Mouse (Mus musculus) MEL (cell line): Measurements from ENCODE around the gene Dlg1. TPM values are rescaled to one million over a fixed set of nuclear protein-coding genes. Genes with fewer than 3 reads are reported as not detected.

Experiments used
- DNase-seq: peaks from one replicate; pipeline ENCODE4 v3.0.0; 2011; ENCODE audit warnings: low read depth, low spot score
- H3K27ac ChIP-seq: 2 replicates; pipeline ENCODE4 v1.5.1; 2012; ENCODE audit warnings: low read depth, mild to moderate bottlenecking, control low read depth, low read length, moderate library complexity; ENCODE audit not compliant: control insufficient read depth
- H3K27me3 ChIP-seq, 2 experiments: fragments of 150-350 bp in 1 of 2; sonication (generic) in 1 of 2; 2 replicates each; pipeline ENCODE4 v1.6.1; 2012; ENCODE audit warnings: low read length in 2 of 2, mild to moderate bottlenecking in 2 of 2, improper control_type of control experiment in 1 of 2, moderate library complexity in 1 of 2; ENCODE audit not compliant: insufficient read depth in 2 of 2, control insufficient read depth in 1 of 2
- H3K36me3 ChIP-seq, 2 experiments: 2 replicates each; pipeline ENCODE4 v1.6.1; 2012 to 2014; ENCODE audit warnings: low read length in 2 of 2, improper control_type of control experiment in 1 of 2, inconsistent platforms in 1 of 2, mild to moderate bottlenecking in 1 of 2; ENCODE audit not compliant: insufficient read depth in 2 of 2, control insufficient read depth in 1 of 2
- H3K4me1 ChIP-seq, 2 experiments: fragments of 150-350 bp in 1 of 2; sonication (generic) in 1 of 2; 2 replicates each; pipeline ENCODE4 v1.6.1; 2012; ENCODE audit warnings: low read length in 2 of 2, improper control_type of control experiment in 1 of 2, mild to moderate bottlenecking in 1 of 2; ENCODE audit not compliant: insufficient read depth in 2 of 2, control insufficient read depth in 1 of 2
- H3K4me3 ChIP-seq, 2 experiments: fragments of 150-350 bp in 1 of 2; sonication (generic) in 1 of 2; 2 replicates each; pipeline ENCODE4 v1.5.1; 2012; ENCODE audit warnings: low read depth in 2 of 2, low read length in 2 of 2, mild to moderate bottlenecking in 2 of 2, moderate library complexity in 2 of 2, control low read depth in 1 of 2, improper control_type of control experiment in 1 of 2; ENCODE audit not compliant: control insufficient read depth in 1 of 2, insufficient read depth in 1 of 2
- H3K79me2 ChIP-seq: 2 replicates; pipeline ENCODE4 v1.6.1; 2012; ENCODE audit warnings: mild to moderate bottlenecking, low read length, moderate library complexity; ENCODE audit not compliant: control insufficient read depth, poor library complexity, insufficient read depth
- H3K9ac ChIP-seq: 2 replicates; pipeline ENCODE4 v1.6.1; 2012; ENCODE audit warnings: low read depth, mild to moderate bottlenecking, control low read depth, low read length, moderate library complexity; ENCODE audit not compliant: control insufficient read depth, poor library complexity, severe bottlenecking
- H3K9me3 ChIP-seq: fragments of 150-350 bp; sonication (generic); replicated peaks from 2 replicates; pipeline ENCODE4 v1.6.1; 2012; ENCODE audit warnings: mild to moderate bottlenecking, low read length, improper control_type of control experiment, moderate library complexity; ENCODE audit not compliant: insufficient read depth
- CHD1 ChIP-seq: IDR thresholded peaks from 2 replicates; pipeline ENCODE4 v1.6.1; 2012; ENCODE audit warnings: low read depth, mild to moderate bottlenecking, inconsistent platforms, low read length, improper control_type of control experiment
- CTCF ChIP-seq, 3 experiments: IDR thresholded peaks in 2 of 3; conservative IDR thresholded peaks in 1 of 3; 2 replicates each; pipeline ENCODE4 v1.5.1; 2011 to 2012; ENCODE audit warnings: low read length in 3 of 3, low read depth in 2 of 3, mild to moderate bottlenecking in 2 of 3, improper control_type of control experiment in 1 of 3, inconsistent platforms in 1 of 3, mixed read lengths in 1 of 3, moderate library complexity in 1 of 3; ENCODE audit not compliant: control insufficient read depth in 1 of 3, insufficient read depth in 1 of 3, poor library complexity in 1 of 3, severe bottlenecking in 1 of 3
- EP300 ChIP-seq, 2 experiments: IDR thresholded peaks; 2 replicates each; pipeline ENCODE4 v1.6.1; 2011; ENCODE audit warnings: improper control_type of control experiment in 2 of 2, low read length in 2 of 2, low read depth in 1 of 2, mild to moderate bottlenecking in 1 of 2
- GABPA ChIP-seq: IDR thresholded peaks from 2 replicates; pipeline ENCODE4 v1.6.1; 2012; ENCODE audit warnings: low read depth, mild to moderate bottlenecking, inconsistent platforms, low read length, improper control_type of control experiment, moderate library complexity
- GATA1 ChIP-seq: IDR thresholded peaks from 2 replicates; pipeline ENCODE4 v1.6.1; 2011; ENCODE audit warnings: low read depth, low read length, improper control_type of control experiment
- HCFC1 ChIP-seq: IDR thresholded peaks from 2 replicates; pipeline ENCODE4 v1.6.1; 2012; ENCODE audit warnings: low read depth, mild to moderate bottlenecking, inconsistent platforms, low read length, improper control_type of control experiment, moderate library complexity
- JUND ChIP-seq: IDR thresholded peaks from 2 replicates; pipeline ENCODE4 v1.6.1; 2011; ENCODE audit warnings: low read depth, mild to moderate bottlenecking, improper control_type of control experiment, low read length
- MAX ChIP-seq: IDR thresholded peaks from 2 replicates; pipeline ENCODE4 v1.6.1; 2011; ENCODE audit warnings: low read length, improper control_type of control experiment
- MEF2A ChIP-seq: IDR thresholded peaks from 2 replicates; pipeline ENCODE4 v1.6.1; 2014; ENCODE audit warnings: low read depth, mild to moderate bottlenecking, inconsistent platforms, low read length, improper control_type of control experiment; ENCODE audit not compliant: poor library complexity, insufficient replicate concordance, severe bottlenecking; ENCODE audit errors: extremely low read depth
- MYB ChIP-seq: IDR thresholded peaks from 2 replicates; pipeline ENCODE4 v1.6.1; 2011; ENCODE audit warnings: mild to moderate bottlenecking, low read depth, low read length, improper control_type of control experiment
- NRF1 ChIP-seq: IDR thresholded peaks from 2 replicates; pipeline ENCODE4 v1.6.1; 2014; ENCODE audit warnings: low read depth, mild to moderate bottlenecking, inconsistent platforms, low read length, improper control_type of control experiment, moderate library complexity; ENCODE audit not compliant: poor library complexity, insufficient read depth, severe bottlenecking
- POLR2AphosphoS2 ChIP-seq: IDR thresholded peaks from 2 replicates; pipeline ENCODE4 v1.6.1; 2011; ENCODE audit warnings: low read length, improper control_type of control experiment
- TBP ChIP-seq: IDR thresholded peaks from 2 replicates; pipeline ENCODE4 v1.8.0; 2011; ENCODE audit warnings: low read depth, low read length, improper control_type of control experiment
- ZNF384 ChIP-seq: IDR thresholded peaks from 2 replicates; pipeline ENCODE4 v1.6.1; 2012; ENCODE audit warnings: low read depth, mild to moderate bottlenecking, inconsistent platforms, low read length, improper control_type of control experiment
- polyA plus RNA-seq, 2 experiments: library from polyadenylated mRNA; stranded (reverse) in 1 of 2; unstranded in 1 of 2; fragments of >175 nt in 1 of 2; fragments of >200 nt in 1 of 2; gene quantifications; 2 replicates each; pipeline versions ENCODE4 v1.2.1 to v1.2.4; 2012; ENCODE audit warnings: low replicate concordance in 2 of 2, low read depth in 1 of 2; ENCODE audit not compliant: insufficient read length in 2 of 2, insufficient read depth in 1 of 2, missing spikeins in 1 of 2
- total RNA-seq: library from RNA; depleted of rRNA; stranded (reverse); fragments of 300-350 nt; gene quantifications from 2 replicates; pipeline ENCODE4 v1.2.3, GENCODE M21; 2012

Gene Dlg1
- total and polyA plus RNA-seq, 3 experiments = 25.7 to 74.6 (median 33.9) TPM

DNA sequence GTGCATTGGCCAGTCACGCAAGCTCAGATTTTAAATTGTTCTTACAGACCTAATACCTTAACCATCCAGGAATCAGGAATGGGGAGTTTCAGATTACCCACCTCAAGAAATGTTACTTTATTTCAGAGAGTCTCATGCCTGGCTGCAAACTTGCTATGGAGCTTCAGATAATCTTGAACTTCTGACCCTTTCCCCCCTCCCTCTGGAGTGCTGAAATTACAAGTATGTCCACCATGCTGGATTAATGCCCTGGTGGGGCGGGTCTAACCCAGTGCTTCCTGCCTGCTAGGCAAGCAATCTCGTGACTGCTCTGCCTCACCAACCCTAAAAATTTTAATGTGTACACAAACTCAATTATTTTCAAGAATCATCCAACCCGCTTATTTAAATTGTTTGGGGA is 23.3 kb upstream of the Dlg1 start:
- no peaks in the 10 kb centered on the region; a peak in 2 of 4 replicates for H3K27me3 ChIP-seq
- no peaks in the 10 kb centered on the region for H3K79me2 ChIP-seq
- H3K36me3 ChIP-seq = no peaks in the 10 kb centered on the region
- TF ChIP-seq NRF1 (no peak), CHD1 (no peak)
- H3K9me3 ChIP-seq = no peaks in the 10 kb centered on the region
- no peak for DNase-seq
- no peak overlapping the region for H3K4me3 ChIP-seq
- H3K4me1 ChIP-seq = no peaks in the 10 kb centered on the region
- no peak overlapping the region for H3K27ac ChIP-seq
- no peak overlapping the region for H3K9ac ChIP-seq

DNA sequence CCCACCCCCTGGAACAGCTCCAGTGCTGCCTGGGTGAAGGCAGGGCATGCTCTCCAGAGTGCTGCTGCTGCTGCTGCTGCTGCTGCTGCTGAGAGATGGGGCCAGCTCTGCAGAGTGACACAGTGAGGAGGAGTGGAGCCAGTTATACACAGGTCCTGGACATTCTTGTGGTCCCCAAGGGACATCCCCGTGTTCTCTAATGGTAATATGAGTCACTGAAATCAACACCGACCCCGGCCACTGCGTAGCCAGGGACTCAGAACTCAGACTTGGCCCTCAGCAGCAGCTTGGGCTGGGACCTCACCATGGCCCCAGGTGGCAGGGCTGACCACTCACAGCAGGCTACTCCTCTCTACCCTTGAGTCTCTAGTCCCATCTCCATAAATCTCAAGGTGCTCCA is 21.5 kb upstream of the Dlg1 start:
- H3K27ac ChIP-seq = no peak overlapping the region

DNA sequence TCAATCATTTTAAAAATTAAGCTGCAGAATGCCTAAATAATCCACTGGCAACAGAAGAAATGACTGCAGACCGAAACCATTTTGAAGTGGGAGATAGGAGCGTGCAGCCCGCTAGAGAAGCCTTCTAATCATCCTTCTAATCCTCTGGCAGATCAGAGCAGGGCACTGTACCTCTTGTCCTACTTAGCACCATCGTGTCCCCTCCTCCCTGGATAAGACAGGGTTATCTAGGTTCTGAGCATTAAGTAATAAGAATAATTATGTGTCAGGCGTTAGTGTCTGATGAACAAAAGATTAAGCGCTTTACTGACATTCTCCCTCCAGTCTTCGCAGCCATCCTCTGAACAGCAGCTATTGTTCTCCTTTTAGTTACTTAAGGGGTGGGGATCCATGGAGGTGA is 16.0 kb upstream of the Dlg1 start:
- DNase-seq = no peak
- Histone ChIP-seq H3K9me3 (no peaks in the 10 kb centered on the region), H3K27ac (no peak overlapping the region), H3K36me3 (no peaks in the 10 kb centered on the region), H3K27me3 (peaks cover 0 to 10% of the 10 kb centered on the region in 2 experiments; a peak in 3 of 4 replicates), H3K9ac (no peak overlapping the region), H3K4me1 (no peaks in the 10 kb centered on the region), H3K4me3 (no peak overlapping the region), H3K79me2 (no peaks in the 10 kb centered on the region)
- TF ChIP-seq MAX (no peak), GABPA (no peak), CTCF (IDR thresholded peaks at IDR 0.05 in 2 of 3, conservative IDR thresholded peaks at IDR 0.05 in 1 of 3; ENCODE audit: control insufficient read depth in 1 of 3, insufficient read depth in 1 of 3, low read depth in 2 of 3, low read length in 3 of 3, poor library complexity in 1 of 3, severe bottlenecking in 1 of 3) (no peak)

More for the DNA sequence above, 21.5 kb upstream of the Dlg1 start:
- Histone ChIP-seq H3K9ac (no peak overlapping the region), H3K27me3 (no peaks in the 10 kb centered on the region; a peak in 2 of 4 replicates), H3K79me2 (no peaks in the 10 kb centered on the region), H3K4me3 (no peak overlapping the region), H3K36me3 (no peaks in the 10 kb centered on the region), H3K4me1 (no peaks in the 10 kb centered on the region), H3K9me3 (no peaks in the 10 kb centered on the region)
- no peak for DNase-seq
- TF ChIP-seq EP300 (IDR thresholded peaks at IDR 0.05; ENCODE audit: low read depth in 1 of 2, low read length in 2 of 2) = no peak
- TF ChIP-seq TBP = no peak
- TF ChIP-seq POLR2AphosphoS2 = no peak
- TF ChIP-seq CHD1 = no peak
- TF ChIP-seq GATA1 = no peak
- no peak for TF ChIP-seq MAX
- TF ChIP-seq HCFC1 = no peak
- no peak for TF ChIP-seq ZNF384
- TF ChIP-seq MYB = no peak
- TF ChIP-seq MEF2A = no peak
- TF ChIP-seq JUND = no peak
